Mouse (Mus musculus): ENCODE measurements around the gene Map3k10. TPM values are rescaled to one million over a fixed set of nuclear protein-coding genes. Genes with fewer than 3 reads are reported as not detected.

Gene Map3k10
- polyA plus RNA-seq, 1 experiment from 2014 or later = 7.2 TPM

DNA sequence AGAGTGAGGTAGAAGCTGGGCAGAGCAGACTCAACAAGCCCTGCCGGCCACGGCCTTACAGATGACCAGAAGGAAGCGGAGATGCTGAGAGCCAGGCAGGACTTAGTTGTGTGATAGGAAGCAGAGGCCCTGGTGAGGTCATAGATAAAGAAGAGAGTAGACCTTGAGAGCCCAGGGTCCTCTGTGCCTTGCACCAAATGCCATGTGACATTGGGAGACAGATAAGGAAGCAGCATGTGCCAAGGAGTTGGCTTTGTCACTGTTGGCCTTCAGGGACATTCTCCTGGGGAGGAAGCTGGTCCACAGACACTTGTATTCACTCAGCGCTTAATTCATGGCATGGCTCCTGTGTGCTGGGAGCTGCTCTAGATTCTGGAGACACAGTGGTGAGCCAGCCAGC is 65.1 kb downstream of the Map3k10 start:
- DNase-seq (ENCODE audit: low spot score) = no peak

DNA sequence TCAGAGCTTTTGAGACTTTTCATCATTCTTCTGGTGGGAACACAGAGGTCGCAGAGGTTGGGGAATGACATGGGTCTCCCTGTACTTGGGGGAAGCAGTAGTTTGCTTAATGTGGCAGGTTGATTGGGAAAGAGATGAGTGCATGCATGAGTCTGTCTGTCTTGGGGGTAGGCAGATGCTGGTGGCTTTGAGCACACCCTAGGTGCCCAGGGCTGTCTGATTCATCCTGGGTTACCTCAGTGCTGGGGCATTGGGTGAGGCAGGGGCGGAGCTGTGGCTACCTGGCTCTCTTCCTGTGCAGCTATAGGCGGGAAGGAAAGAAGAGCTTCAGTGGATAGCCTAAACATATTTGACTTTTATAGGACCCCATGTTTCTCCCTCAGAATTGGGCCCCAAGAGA is 66.3 kb downstream of the Map3k10 start:
- DNase-seq (ENCODE audit: low spot score) = no peak

DNA sequence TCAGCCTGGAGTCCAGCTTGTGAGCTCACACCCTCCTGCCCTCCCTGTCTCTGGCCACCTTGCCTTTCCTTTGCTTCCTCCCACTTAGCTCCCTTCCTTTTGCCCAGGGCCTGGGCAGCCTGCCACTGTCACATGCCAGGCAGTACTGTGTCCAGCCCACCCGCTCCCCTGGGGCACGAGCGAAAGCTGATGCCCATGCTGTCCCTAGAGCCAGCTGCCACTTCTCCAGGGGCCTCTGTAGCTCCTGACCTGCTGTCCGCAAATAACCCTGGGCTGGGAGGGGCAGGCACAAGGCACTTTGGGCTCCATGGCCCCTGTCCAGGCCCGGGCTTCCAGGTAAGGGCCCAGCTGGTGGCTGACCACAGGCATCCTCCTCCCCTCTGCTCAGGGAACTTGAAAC is 66.8 kb downstream of the Map3k10 start:
- no peak for DNase-seq (ENCODE audit: low spot score)

DNA sequence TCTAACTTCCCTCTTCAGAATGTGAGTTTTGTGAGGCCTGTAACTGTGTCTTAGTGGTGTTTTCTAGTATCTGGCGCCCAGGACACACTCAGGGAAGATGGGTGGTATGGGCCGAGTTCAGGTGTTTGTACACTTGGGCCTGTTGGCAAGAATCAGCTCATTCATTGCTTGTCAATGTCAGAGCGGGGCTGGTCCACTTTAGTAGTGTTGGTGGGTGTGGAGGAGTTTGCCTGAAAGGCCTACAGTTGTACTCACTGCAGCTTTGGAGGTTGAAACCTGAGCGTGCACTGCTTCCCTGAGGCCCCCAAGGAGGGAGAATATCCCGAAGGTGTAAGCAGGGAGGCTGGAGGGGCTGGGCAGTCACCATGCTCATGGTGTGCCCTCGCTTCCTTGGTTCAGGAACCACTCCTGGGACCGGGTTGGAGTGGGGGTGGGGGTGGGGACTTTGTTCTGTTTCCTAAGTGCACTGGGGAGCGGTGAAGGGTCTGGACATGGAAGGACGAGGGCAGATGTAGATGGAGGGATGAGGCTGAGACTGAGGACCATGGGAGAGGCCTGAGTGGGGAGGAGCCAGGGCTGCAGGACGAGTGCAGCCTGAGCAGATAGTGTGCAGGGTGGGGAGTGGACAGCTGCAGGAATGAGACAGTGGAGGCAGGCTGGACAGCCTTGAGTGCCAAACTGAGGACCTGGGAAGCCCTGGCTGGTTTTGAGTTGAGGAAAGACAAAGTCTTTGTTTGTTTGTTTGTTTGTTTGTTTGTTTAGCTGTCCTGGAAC is 67.7 kb downstream of the Map3k10 start:
- DNase-seq (ENCODE audit: low spot score) = no peak

Other genes with a start within 250 kb of the Map3k10 start
- gene Sptbn4, start 226.9 kb downstream of the Map3k10 start, polyA plus RNA-seq (2015; fragmentation: Nextera tagmentation; extraction: Ambion mirVana) = 0.09 and 0.10 TPM in 2 replicates
- gene Blvrb, start 226.6 kb downstream of the Map3k10 start, polyA plus RNA-seq (2015; fragmentation: Nextera tagmentation; extraction: Ambion mirVana) = 26.0 and 27.6 TPM in 2 replicates
- 29.0 and 31.0 TPM in 2 replicates for gene Sertad3, start 200.8 kb downstream of the Map3k10 start, polyA plus RNA-seq (2015; fragmentation: Nextera tagmentation; extraction: Ambion mirVana)
- 33.5 and 35.1 TPM in 2 replicates for gene Sertad1, start 187.7 kb downstream of the Map3k10 start, polyA plus RNA-seq (2015; fragmentation: Nextera tagmentation; extraction: Ambion mirVana)
- gene Prx, start 175.3 kb downstream of the Map3k10 start, polyA plus RNA-seq (2015; fragmentation: Nextera tagmentation; extraction: Ambion mirVana) = 1.1 and 1.2 TPM in 2 replicates
- 0.12 and 0.14 TPM in 2 replicates for gene Hipk4, start 151.3 kb downstream of the Map3k10 start, polyA plus RNA-seq (2015; fragmentation: Nextera tagmentation; extraction: Ambion mirVana)
- 134 and 145 TPM in 2 replicates for gene Pld3, start 121.4 kb downstream of the Map3k10 start, polyA plus RNA-seq (2015; fragmentation: Nextera tagmentation; extraction: Ambion mirVana)
- 24.6 and 28.7 TPM in 2 replicates for gene 2310022A10Rik, start 121.4 kb downstream of the Map3k10 start, polyA plus RNA-seq (2015; fragmentation: Nextera tagmentation; extraction: Ambion mirVana)
- gene Akt2, start 83.0 kb downstream of the Map3k10 start, polyA plus RNA-seq (2015; fragmentation: Nextera tagmentation; extraction: Ambion mirVana) = 73.2 and 75.3 TPM in 2 replicates
- gene Ttc9b, start 20.7 kb downstream of the Map3k10 start, polyA plus RNA-seq (2015; fragmentation: Nextera tagmentation; extraction: Ambion mirVana) = not detected in 2 replicates
- 2.8 and 3.5 TPM in 2 replicates for gene Zfp607b, start 14.7 kb upstream of the Map3k10 start, polyA plus RNA-seq (2015; fragmentation: Nextera tagmentation; extraction: Ambion mirVana)
- gene Zfp60, start 56.8 kb upstream of the Map3k10 start, polyA plus RNA-seq (2015; fragmentation: Nextera tagmentation; extraction: Ambion mirVana) = 13.5 and 14.8 TPM in 2 replicates
- 2.3 and 3.1 TPM in 2 replicates for gene Zfp626, start 132.6 kb upstream of the Map3k10 start, polyA plus RNA-seq (2015; fragmentation: Nextera tagmentation; extraction: Ambion mirVana)
- 4.3 and 4.7 TPM in 2 replicates for gene Zfp59, start 164.0 kb upstream of the Map3k10 start, polyA plus RNA-seq (2015; fragmentation: Nextera tagmentation; extraction: Ambion mirVana)
- gene Zfp607a, start 182.9 kb upstream of the Map3k10 start, polyA plus RNA-seq (2015; fragmentation: Nextera tagmentation; extraction: Ambion mirVana) = 4.1 and 4.7 TPM in 2 replicates